Mouse (Mus musculus): ENCODE measurements around the gene Foxp1. TPM values are rescaled to one million over a fixed set of nuclear protein-coding genes. Genes with fewer than 3 reads are reported as not detected.

Foxp1 gene
- polyA plus RNA-seq, 1 experiment, result 68.1 TPM

- peak; percentile 71 for DNase-seq (ENCODE audit: low read depth)
- TF ChIP-seq POLR2A (IDR thresholded peaks at IDR 0.05; ENCODE audit: borderline replicate concordance, extremely low read depth, insufficient read depth, insufficient read length, poor library complexity, severe bottlenecking), result no peak
Measured at GRCm38 (mm10) chr6:99135938-99136729, 386.4 kb downstream of the Foxp1 start.

DNA sequence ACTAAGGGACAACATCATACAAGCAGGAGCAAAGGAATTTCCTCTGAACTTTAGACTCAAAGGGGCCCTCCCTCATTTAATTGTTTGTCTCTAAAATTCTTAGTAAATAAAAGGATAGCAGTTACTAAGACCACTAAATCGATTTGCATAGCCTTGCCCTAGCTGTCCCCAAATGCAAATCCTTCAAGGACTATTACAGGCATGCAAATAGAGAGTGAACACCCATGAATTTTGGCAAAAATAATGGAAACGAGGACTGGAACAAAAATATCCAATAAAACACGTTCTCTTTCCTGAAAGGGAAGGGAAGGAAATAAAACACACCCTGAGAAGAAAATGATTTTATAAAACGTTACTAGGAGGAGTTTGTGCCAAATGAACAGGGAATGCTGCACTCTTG lies 390.7 kb downstream of the Foxp1 start:
- DNase-seq (ENCODE audit: low read depth), result no peak

GRCm38 (mm10) chr6:99130758-99131410 lies 391.6 kb downstream of the Foxp1 start:
- peak; percentile 29 for DNase-seq (ENCODE audit: low read depth)
- TF ChIP-seq POLR2A (IDR thresholded peaks at IDR 0.05; ENCODE audit: borderline replicate concordance, extremely low read depth, insufficient read depth, insufficient read length, poor library complexity, severe bottlenecking) (no peak), CTCF (IDR thresholded peaks at IDR 0.05; ENCODE audit: borderline replicate concordance, extremely low read depth, insufficient read depth, insufficient read length) (no peak)

More for the DNA sequence above, 390.7 kb downstream of the Foxp1 start:
- no peak for TF ChIP-seq POLR2A (IDR thresholded peaks at IDR 0.05; ENCODE audit: borderline replicate concordance, extremely low read depth, insufficient read depth, insufficient read length, poor library complexity, severe bottlenecking)
- no peak for TF ChIP-seq CTCF (IDR thresholded peaks at IDR 0.05; ENCODE audit: borderline replicate concordance, extremely low read depth, insufficient read depth, insufficient read length)

DNA sequence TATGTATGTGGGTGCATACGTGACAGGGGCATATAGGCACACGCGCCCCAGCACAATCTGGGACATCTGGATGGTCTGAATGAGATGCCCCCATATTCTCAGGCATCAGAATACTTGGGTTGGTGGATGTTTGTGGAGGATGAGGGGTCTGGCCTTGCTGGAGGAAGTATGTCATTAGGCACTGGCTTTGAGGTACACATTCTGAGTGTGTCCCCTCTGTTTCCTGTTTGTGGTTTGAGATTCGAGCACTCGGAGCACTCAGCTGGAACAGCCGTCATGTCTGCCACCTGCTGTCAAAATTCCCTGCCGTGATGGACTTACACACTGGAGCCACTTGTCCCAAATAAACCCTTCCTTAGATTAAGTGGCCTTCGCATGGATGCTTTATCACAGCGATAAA lies 395.8 kb downstream of the Foxp1 start:
- no peak for DNase-seq (ENCODE audit: low read depth)
- TF ChIP-seq CTCF (IDR thresholded peaks at IDR 0.05; ENCODE audit: borderline replicate concordance, extremely low read depth, insufficient read depth, insufficient read length), result no peak
- TF ChIP-seq POLR2A (IDR thresholded peaks at IDR 0.05; ENCODE audit: borderline replicate concordance, extremely low read depth, insufficient read depth, insufficient read length, poor library complexity, severe bottlenecking), result no peak

DNA sequence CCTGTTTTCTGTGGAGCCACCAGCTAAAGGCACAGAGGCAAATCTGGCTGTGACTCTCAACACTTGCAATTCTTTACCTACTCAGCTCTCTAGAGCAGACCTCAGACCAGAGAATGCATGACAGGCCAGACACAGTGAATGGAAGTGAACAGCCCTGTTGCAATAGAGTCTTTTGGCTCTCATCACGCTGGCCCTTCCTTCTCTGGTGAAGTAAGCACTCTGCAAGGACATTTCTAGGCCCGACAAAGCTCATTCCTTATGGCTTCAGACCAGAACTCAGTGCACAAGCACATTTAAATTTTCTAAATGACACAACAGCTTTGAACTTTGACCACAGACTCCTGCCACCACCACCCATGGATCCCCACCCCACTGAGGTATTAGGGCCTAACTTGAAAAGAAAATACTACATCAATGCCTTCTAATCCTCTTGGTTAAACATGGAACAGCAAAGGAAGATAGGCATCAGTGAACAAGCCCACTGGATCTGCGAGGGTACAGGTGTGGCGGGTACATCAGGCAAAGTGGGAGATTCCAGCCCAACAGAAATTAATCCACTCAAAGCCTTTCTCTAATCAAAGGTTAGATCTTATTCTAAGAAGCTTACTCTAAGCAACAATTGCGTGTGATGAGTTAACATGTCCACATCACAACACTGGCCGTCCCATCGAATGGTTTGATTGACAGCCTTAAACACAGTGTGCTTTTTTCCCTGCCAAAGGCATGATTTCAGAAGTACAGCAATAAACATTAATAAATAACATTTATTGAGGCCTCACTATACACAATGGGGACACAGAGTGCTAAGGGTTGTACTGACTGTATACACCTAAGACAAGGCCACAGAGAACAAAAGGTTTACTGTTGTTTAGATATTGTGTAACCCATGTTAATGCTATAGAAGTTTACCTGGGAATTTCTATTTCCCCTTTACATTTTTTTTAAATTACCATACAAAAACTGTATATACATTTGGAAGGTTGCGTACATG lies 401.4 kb downstream of the Foxp1 start:
- no peak for DNase-seq (ENCODE audit: low read depth)
- TF ChIP-seq POLR2A (IDR thresholded peaks at IDR 0.05; ENCODE audit: borderline replicate concordance, extremely low read depth, insufficient read depth, insufficient read length, poor library complexity, severe bottlenecking) (no peak), CTCF (IDR thresholded peaks at IDR 0.05; ENCODE audit: borderline replicate concordance, extremely low read depth, insufficient read depth, insufficient read length) (no peak)

- no peak for DNase-seq (ENCODE audit: low read depth)
- TF ChIP-seq POLR2A (IDR thresholded peaks at IDR 0.05; ENCODE audit: borderline replicate concordance, extremely low read depth, insufficient read depth, insufficient read length, poor library complexity, severe bottlenecking) (no peak), CTCF (IDR thresholded peaks at IDR 0.05; ENCODE audit: borderline replicate concordance, extremely low read depth, insufficient read depth, insufficient read length) (no peak)
Measured at GRCm38 (mm10) chr6:99118534-99118933, 404.0 kb downstream of the Foxp1 start.

DNA sequence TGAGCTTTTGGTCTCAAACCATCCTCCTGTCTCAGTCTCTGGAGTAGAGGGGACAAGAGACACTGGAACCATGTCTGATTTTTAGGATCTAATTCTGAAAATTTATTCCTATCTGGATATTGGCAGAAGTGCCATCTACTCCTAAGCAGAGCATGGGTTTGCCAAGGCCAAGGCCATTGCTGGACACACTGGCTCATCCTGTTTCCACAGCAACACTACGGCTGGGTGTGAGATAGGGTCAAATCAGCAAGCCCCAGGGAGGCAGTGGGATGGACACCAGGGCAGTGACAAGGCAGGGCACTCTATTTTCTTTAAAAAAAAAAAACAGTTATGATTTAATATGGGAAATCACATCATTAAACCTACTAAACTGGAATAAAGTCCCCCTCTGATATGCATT lies 405.1 kb downstream of the Foxp1 start:
- DNase-seq (ENCODE audit: low read depth), result no peak

GRCm38 (mm10) chr6:99111856-99112255 lies 410.7 kb downstream of the Foxp1 start:
- DNase-seq (ENCODE audit: low read depth), result no peak
- TF ChIP-seq POLR2A (IDR thresholded peaks at IDR 0.05; ENCODE audit: borderline replicate concordance, extremely low read depth, insufficient read depth, insufficient read length, poor library complexity, severe bottlenecking), result no peak
- no peak for TF ChIP-seq CTCF (IDR thresholded peaks at IDR 0.05; ENCODE audit: borderline replicate concordance, extremely low read depth, insufficient read depth, insufficient read length)

More for the DNA sequence above, 405.1 kb downstream of the Foxp1 start:
- TF ChIP-seq POLR2A (IDR thresholded peaks at IDR 0.05; ENCODE audit: borderline replicate concordance, extremely low read depth, insufficient read depth, insufficient read length, poor library complexity, severe bottlenecking), result no peak
- no peak for TF ChIP-seq CTCF (IDR thresholded peaks at IDR 0.05; ENCODE audit: borderline replicate concordance, extremely low read depth, insufficient read depth, insufficient read length)

- no peak for TF ChIP-seq POLR2A (IDR thresholded peaks at IDR 0.05; ENCODE audit: borderline replicate concordance, extremely low read depth, insufficient read depth, insufficient read length, poor library complexity, severe bottlenecking)
- TF ChIP-seq CTCF (IDR thresholded peaks at IDR 0.05; ENCODE audit: borderline replicate concordance, extremely low read depth, insufficient read depth, insufficient read length), result no peak
- DNase-seq (ENCODE audit: low read depth), result no peak
Measured at GRCm38 (mm10) chr6:99108417-99108816, 414.1 kb downstream of the Foxp1 start.

DNA sequence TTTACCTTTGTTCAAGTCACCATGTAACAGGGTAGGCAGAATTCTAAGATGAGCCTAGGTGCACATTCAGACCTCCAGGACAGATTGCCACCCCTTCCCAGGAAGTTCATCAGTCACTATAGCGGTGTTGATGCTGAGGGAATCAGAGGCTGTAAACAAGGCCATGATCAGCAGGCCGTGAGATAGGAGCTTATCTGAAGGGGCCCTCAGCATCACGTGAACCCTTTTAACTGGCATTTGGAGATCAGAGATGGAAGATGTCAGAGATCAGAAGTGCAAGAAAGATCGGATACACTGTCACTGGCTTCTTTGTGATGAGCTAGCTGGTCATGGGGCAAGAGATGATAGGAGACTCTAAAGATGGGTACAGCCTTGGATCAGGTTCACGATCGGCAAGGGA lies 414.8 kb downstream of the Foxp1 start:
- TF ChIP-seq POLR2A (IDR thresholded peaks at IDR 0.05; ENCODE audit: borderline replicate concordance, extremely low read depth, insufficient read depth, insufficient read length, poor library complexity, severe bottlenecking) (no peak), CTCF (IDR thresholded peaks at IDR 0.05; ENCODE audit: borderline replicate concordance, extremely low read depth, insufficient read depth, insufficient read length) (no peak)

GRCm38 (mm10) chr6:99107081-99107482 lies 415.4 kb downstream of the Foxp1 start:
- TF ChIP-seq CTCF (IDR thresholded peaks at IDR 0.05; ENCODE audit: borderline replicate concordance, extremely low read depth, insufficient read depth, insufficient read length) (no peak), POLR2A (IDR thresholded peaks at IDR 0.05; ENCODE audit: borderline replicate concordance, extremely low read depth, insufficient read depth, insufficient read length, poor library complexity, severe bottlenecking) (no peak)
- DNase-seq (ENCODE audit: low read depth), result no peak

More for the DNA sequence above, 414.8 kb downstream of the Foxp1 start:
- no peak for DNase-seq (ENCODE audit: low read depth)

Data from brain, embryonic 14.5 days (tissue).